Mouse (Mus musculus): ENCODE data around the gene Mchr1.

DNA sequence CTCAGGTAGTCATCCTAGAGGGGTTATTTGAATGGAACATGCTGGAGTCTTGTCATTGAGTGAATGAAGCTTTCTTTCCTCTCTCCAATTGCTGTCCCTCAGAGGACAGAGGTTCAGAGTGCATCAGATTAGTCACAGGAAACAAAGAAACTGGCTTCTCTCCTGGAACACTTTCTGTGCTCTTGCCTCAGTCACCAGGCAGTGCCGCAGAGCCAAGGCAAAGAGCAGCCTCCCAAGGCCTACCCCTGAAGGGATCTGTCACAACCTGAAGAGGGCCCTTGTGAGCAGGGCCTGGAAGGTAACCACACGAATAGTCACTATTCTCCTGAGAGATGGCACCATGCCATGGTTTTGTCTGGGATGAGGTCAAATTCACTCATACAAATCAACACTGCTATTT is 18.3 kb downstream of the Mchr1 start:
- TF ChIP-seq POLR2A (IDR thresholded peaks at IDR 0.05; ENCODE audit: low read depth, low read length) (no peak), CTCF (IDR thresholded peaks at IDR 0.05; ENCODE audit: borderline replicate concordance, insufficient read depth, low read length) (no peak)
